Mouse (Mus musculus): ENCODE results near the gene Llph. TPM values are rescaled to one million over a fixed set of nuclear protein-coding genes. Genes with fewer than 3 reads are reported as not detected.

The Llph gene
- total and polyA plus RNA-seq, 3 experiments: 2.8 to 32.1 (median 22.6) TPM

DNA sequence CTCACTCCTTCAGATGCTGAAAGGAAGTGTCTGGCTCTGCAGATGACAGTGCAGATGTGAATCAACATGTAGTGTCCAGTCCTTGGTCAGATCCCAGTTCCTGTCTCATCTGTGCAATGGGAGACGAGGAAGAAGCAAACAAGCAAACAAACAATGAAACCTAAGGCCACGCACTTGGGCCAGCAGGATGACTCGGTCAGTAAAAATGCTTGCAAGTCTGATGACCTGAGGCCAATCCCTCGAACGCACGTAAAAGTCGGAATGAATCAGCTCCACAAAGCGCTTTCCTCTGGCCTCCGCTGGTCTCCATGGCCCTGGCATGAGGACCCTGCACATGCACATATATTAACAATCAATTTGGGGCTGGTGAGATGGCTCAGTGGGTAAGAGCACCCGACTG lies 7.9 kb upstream of the Llph start:
- no peak for DNase-seq

GRCm38 (mm10) chr10:120219578-120220359 lies 7.1 kb upstream of the Llph start:
- DNase-seq: peak; percentile 8

DNA sequence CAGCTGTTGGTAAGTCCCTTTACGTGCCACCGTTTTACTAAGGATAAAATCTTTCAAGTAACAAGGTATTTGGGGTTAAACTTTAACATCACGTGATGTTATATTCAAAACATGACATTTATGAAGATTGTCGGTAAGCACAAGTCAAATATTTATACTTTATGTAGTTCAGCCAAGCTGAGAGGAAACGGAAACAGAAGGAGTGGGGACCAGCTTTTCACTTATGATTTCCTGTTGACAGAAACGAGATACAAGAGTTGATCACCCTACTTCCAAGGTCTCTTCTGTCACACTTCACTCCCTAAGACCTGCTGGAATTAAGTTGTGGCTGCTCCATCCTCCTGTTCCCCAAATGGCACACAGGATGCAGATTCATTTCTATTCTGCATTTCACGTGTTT lies 6.1 kb upstream of the Llph start:
- no peak for DNase-seq

DNA sequence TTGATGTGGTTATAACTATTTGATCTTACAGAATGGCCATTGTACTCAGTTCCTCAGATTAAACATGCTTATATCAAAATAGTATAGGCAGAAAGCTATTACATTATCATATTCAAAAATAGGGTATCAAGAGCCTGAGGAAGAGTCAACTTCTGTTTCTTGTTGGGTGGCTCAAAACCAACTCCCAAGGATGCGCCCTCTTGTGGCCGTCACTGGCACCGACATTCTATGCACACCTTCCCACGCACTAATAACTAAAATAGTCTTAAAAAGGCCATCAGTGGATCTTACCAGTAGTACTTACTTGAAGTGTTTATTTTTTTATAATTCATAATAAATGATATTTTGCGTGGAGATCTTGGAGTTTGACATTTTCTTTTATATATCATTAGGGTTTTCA lies 4.8 kb downstream of the Llph start:
- DNase-seq: peak; percentile 56

DNA sequence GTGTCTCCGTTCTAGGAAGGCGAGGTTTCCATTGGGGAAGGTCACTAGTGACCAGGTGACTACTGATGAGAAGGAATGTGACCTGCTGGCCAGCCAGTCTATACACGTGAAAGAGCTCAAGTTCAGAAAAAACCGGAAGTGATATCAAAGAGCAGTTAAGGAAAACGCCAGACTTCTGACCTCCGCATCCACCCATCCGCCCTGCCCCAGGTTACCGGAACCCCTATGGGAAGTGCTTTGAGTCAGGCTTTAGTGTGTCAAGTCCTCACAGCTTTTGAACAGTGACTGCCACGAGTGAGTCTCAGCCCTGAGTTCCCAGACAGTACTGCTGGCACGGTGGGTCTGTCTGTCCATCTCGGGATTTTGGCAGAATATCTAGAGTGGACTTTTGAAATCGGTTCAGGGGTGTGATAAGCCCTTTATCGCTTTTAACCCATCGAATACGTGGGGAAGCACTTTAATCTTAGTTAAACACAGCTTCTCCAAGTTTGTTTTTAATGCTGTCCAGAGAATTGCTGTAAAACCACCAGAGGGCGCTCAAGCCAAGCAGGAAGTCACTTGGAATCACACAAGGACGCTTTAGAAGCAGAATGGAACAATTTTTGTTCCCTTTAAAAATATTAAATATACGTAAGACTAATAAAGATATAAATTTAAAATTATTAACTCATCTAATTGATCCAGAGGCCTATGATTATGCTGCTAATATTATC lies 6.9 kb downstream of the Llph start:
- DNase-seq: peak; percentile 43

- DNase-seq: no peak
These were observed 10.0 kb downstream of the Llph start for GRCm38 (mm10) chr10:120236855-120237254.

- no peak for DNase-seq
These were observed 11.4 kb downstream of the Llph start for GRCm38 (mm10) chr10:120238241-120238640.

DNA sequence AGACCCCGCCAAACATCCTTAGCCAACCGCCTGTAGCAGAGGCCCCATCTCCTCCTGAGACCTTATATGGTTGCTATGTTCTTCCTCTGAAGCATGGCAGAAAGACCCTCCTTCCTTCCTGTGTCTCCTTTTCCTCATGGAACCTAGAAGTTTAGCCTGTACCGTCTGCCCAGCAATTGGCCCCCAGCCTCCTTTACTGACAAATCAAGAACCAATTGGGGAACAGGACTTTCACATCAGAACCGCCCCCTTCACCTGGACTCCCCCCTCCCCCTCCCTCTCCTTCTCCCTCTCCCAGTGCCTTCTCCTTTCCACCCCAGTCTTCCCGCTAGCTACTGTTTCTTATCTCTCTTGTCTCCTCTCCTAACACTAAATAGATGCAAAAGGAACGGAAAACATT lies 12.6 kb downstream of the Llph start:
- DNase-seq: no peak

GRCm38 (mm10) chr10:120242421-120242820 lies 15.6 kb downstream of the Llph start:
- DNase-seq: no peak

DNA sequence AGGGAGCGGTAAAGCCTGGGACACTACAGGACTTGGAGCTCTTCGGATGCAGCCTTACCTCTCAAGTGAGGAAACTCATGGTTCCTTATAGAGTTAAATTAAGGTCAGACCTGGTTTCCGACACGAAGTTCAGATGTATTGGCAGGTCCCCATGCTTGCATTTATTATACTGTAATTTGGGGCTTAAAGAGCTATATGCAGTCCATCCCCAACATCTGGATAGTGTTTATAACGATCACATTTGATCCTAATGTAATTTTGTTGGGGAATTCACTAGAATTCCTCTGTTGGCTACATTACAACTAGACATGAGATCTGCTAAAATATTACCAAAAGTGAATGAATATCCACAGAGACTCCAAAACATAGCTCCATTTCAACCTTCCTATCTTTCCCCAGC lies 18.8 kb downstream of the Llph start:
- no peak for DNase-seq

- peak; percentile 28 for DNase-seq
These were observed 20.3 kb downstream of the Llph start for GRCm38 (mm10) chr10:120246994-120247750.

DNA sequence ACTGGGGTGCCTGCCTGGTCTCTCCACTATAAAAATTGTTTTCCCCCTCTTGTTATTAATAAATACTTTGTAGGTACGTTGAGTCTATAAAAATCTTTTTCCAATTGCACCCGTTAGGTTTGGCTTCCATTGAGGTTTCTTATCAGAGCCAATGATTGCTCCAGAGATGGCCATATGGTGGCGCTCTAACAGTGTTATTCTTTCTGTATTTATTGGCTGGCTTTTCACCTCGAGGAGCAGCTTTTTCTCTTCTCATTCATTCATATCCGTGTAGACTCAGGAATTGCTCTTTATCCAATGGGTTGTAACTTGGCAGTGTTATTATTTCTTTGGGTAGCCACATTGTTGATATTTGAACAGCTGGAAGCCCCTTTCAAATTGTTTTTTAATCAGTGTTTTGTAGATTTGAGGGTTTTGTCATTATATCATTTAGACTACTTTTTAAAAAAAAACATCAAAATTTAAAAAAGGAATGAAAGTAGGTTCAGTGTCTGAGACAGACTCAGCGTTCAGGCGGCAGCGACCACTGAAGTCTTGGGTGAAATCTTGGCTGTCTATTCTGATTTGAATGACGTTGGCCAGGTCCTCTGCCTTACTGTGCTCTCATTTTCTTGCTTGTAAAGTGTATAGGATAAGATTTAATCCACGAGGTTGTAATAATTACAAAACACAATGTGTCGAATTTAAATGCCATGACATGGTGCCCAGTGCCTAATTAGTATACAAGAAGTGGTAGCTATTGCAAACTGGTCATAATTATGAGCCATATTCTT lies 24.2 kb downstream of the Llph start:
- no peak for DNase-seq

DNA sequence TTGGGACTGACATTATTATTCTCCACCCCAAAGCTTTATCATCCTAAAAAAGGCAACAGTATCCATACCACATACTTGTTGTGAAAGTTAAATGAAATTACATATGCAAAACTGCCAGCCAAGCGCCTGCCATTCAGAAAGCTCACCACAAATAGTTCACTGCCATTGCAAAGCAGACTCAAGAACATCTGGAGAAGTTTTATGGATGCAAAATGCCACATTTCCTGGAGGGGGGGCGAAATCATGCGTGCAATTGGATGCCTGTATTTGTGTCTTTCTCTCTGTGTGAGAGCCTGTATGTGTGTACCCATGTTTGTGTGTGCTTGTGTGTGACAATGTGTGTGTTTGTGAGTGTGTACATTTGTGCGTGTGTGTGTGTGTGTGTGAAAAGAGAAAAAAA lies 24.9 kb downstream of the Llph start:
- DNase-seq: no peak

- DNase-seq: no peak
These were observed 25.9 kb downstream of the Llph start for GRCm38 (mm10) chr10:120252800-120253199.

DNA sequence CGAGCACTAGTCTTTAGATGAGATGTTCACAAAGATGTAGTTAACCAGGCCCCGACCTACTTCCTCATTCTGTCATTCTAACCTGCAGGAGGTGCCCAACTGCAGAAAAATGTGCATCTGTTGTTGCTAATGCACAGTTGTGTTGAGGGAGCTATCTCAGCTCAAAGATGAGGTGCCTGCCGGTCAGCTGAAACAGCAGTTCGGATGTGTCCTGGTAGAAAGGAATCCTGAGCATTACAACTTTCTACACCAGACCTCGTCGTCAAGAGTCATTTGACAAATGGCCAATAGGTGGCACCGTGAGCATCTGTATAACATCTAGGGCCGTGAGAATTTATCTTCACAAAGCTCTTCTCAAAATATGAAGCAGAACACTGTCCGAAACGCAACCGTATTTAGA lies 30.4 kb downstream of the Llph start:
- peak; percentile 46 for DNase-seq

GRCm38 (mm10) chr10:120267790-120268189 lies 40.9 kb downstream of the Llph start:
- DNase-seq: no peak

- DNase-seq: no peak
These were observed 43.1 kb downstream of the Llph start for GRCm38 (mm10) chr10:120269946-120270345.

- peak; percentile 26 for DNase-seq
These were observed 43.9 kb downstream of the Llph start for GRCm38 (mm10) chr10:120270777-120271176.

- DNase-seq: no peak
These were observed 44.4 kb downstream of the Llph start for GRCm38 (mm10) chr10:120271318-120271717.

DNA sequence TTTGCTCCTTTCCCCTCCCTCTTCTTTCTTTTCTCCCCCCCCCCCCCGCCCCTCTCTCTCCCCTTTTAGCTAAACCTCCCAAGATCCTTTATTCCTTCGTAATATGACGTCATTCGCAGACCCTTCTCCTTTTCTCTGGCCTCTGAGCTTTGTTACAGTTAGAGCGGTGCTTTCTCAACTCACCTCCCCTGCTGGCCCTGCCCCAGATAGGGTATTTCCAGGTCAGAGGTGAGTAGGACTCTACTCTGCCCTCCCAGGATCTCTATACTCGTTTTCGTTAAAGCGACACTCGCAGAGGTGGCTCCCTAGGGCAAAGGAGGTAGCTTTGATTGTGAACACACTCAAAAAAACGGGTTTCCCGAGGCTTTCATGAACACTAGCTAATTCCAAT lies 45.0 kb downstream of the Llph start:
- no peak for DNase-seq

DNA sequence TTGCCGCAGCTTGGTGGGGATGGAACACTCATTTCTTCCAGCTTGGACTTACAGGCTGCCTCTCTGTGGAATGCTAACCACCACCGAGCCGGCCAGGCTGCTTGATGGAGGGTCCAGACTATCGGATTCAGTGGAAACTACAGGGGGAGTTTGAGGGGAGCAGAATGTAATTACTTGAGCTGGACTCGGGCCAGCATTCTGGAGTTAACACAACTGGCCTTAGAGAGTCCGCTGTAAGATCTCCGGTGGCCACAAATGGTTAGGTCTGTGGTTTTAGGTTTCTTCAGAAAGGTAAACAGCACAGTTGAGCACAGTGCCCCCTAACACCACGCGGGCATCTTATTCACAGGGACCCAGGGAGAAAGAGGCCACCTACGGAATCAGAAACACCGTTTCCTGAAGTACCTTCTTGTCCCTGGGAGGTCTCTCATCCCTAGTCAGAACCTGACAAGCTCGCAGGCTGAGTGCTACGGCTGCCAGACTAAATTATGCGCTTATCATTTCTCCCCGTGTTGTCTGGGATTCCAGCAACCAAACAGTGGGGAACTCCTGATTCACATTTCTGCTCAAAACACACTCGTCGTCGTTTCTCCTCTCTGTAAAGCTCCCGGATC lies 45.5 kb downstream of the Llph start:
- no peak for DNase-seq

GRCm38 (mm10) chr10:120273335-120273734 lies 46.5 kb downstream of the Llph start:
- DNase-seq: no peak

Measured in adrenal gland, adult 2 months (tissue).